Mouse (Mus musculus) layer of hippocampus, adult 2 months (tissue): ENCODE data around the gene Aunip. TPM values are rescaled to one million over a fixed set of nuclear protein-coding genes. Genes with fewer than 3 reads are reported as not detected.
"Not testable (repeated sequence)": the region's sequence is repeated elsewhere in the genome, so short reads cannot be mapped to it uniquely, and the experiment has no call there.

Experiments
- DNase-seq, 2 experiments: peaks; one replicate each; pipeline ENCODE4 v3.0.0; 2022; ENCODE audit warnings: low spot score in 2 of 2
- H3K27ac ChIP-seq: fragments of 200-600 bp; 2 replicates; pipeline ENCODE4 v1.8.1; 2022
- H3K4me3 ChIP-seq: fragments of 200-600 bp; 2 replicates; pipeline ENCODE4 v1.8.1; 2022; ENCODE audit warnings: mild to moderate bottlenecking
- CTCF ChIP-seq: fragments of 200-600 bp; conservative IDR thresholded peaks from 2 replicates; pipeline ENCODE4 v1.8.1; 2022; ENCODE audit warnings: antibody characterized with exemption, mild to moderate bottlenecking, moderate library complexity
- total RNA-seq, 2 experiments: library from RNA; stranded (reverse); gene quantifications; 2 replicates each; pipeline ENCODE4 v1.2.3; 2021

Gene Aunip
- total RNA-seq, 2 experiments from 2014 or later, result 0.56 to 0.67 TPM

- Histone ChIP-seq H3K4me3 (no peak overlapping the region), H3K27ac (peak overlapping the region; percentile 98)
- DNase-seq, result no peak
- no peak for TF ChIP-seq CTCF
These were observed 15.8 kb upstream of the Aunip start for GRCm38 (mm10) chr4:134494780-134495545.

GRCm38 (mm10) chr4:134495546-134495923 lies 15.3 kb upstream of the Aunip start:
- no peak overlapping the region for H3K4me3 ChIP-seq
- no peak for TF ChIP-seq CTCF
- no peak for DNase-seq
- H3K27ac ChIP-seq, result peak overlapping the region; percentile 98

- peak; percentile 71 to 80 for DNase-seq
- Histone ChIP-seq H3K27ac (peak within 1 kb of the TSS; percentile 98), H3K4me3 (peak within 1 kb of the TSS; percentile 80)
- peak; percentile 34 for TF ChIP-seq CTCF
These were observed 14.1 kb upstream of the Aunip start, which contains the start of gene Paqr7 for GRCm38 (mm10) chr4:134496595-134497210. TSS of gene Paqr7 (plus strand) at chr4:134496697.

GRCm38 (mm10) chr4:134497223-134497622 lies 13.6 kb upstream of the Aunip start:
- DNase-seq, result no peak
- H3K4me3 ChIP-seq, result peak overlapping the region; percentile 80
- no peak for TF ChIP-seq CTCF
- H3K27ac ChIP-seq, result peak overlapping the region; percentile 98

- Histone ChIP-seq H3K27ac (peak overlapping the region; percentile 98), H3K4me3 (peak overlapping the region; percentile 80)
- TF ChIP-seq CTCF, result no peak
- DNase-seq, result peak in 1 of 2 experiments; percentile 74
These were observed 12.6 kb upstream of the Aunip start for GRCm38 (mm10) chr4:134497986-134498731.

GRCm38 (mm10) chr4:134498983-134499382 lies 11.8 kb upstream of the Aunip start:
- H3K4me3 ChIP-seq, DNase-seq: not testable (repeated sequence)
- H3K27ac ChIP-seq, result peak overlapping the region; percentile 43; the same call in 1 of the 2 replicates

GRCm38 (mm10) chr4:134501095-134501494 lies 9.7 kb upstream of the Aunip start:
- H3K4me3 ChIP-seq, result no peak overlapping the region
- no peak for DNase-seq
- TF ChIP-seq CTCF, result no peak
- H3K27ac ChIP-seq, result no peak overlapping the region

- no peak overlapping the region for H3K27ac ChIP-seq
- DNase-seq, result no peak
- no peak for TF ChIP-seq CTCF
These were observed 7.0 kb upstream of the Aunip start for GRCm38 (mm10) chr4:134503686-134504357.

GRCm38 (mm10) chr4:134505303-134505789 lies 5.5 kb upstream of the Aunip start:
- no peak overlapping the region for H3K27ac ChIP-seq
- no peak for TF ChIP-seq CTCF
- no peak for DNase-seq
- no peak overlapping the region for H3K4me3 ChIP-seq

More at GRCm38 (mm10) chr4:134503686-134504357, 7.0 kb upstream of the Aunip start:
- H3K4me3 ChIP-seq, result no peak overlapping the region

GRCm38 (mm10) chr4:134505966-134506594 lies 4.7 kb upstream of the Aunip start:
- Histone ChIP-seq H3K4me3 (no peak overlapping the region), H3K27ac (no peak overlapping the region)
- no peak for DNase-seq
- no peak for TF ChIP-seq CTCF

GRCm38 (mm10) chr4:134506713-134507112 lies 4.1 kb upstream of the Aunip start:
- DNase-seq, result no peak
- Histone ChIP-seq H3K27ac (peak overlapping the region; percentile 40; the same call in 1 of the 2 replicates), H3K4me3 (no peak overlapping the region)
- TF ChIP-seq CTCF, result no peak

- TF ChIP-seq CTCF, result no peak
- peak overlapping the region; percentile 40 for H3K4me3 ChIP-seq
These were observed 403 bp upstream of the Aunip start for GRCm38 (mm10) chr4:134510396-134510795.

More at GRCm38 (mm10) chr4:134510396-134510795, 403 bp upstream of the Aunip start:
- DNase-seq, result no peak
- peak overlapping the region; percentile 56; the same call in 1 of the 2 replicates for H3K27ac ChIP-seq
